Mouse (Mus musculus): Measurements from ENCODE around the gene Midn. TPM values are rescaled to one million over a fixed set of nuclear protein-coding genes. Genes with fewer than 3 reads are reported as not detected.
A peak's percentile ranks its signal among the peaks of the same experiment; 100 is the strongest.

The Midn gene
- polyA plus RNA-seq, 1 experiment from 2014 or later = 41.7 TPM

- Histone ChIP-seq H3K4me1 (peaks cover 33% of the 10 kb centered on the region), H3K27ac (replicated peaks) (peak within 1 kb of the TSS; percentile 67), H3K27me3 (no peaks in the 10 kb centered on the region), H3K4me2 (replicated peaks) (peak within 1 kb of the TSS; percentile 98), H3K9ac (replicated peaks) (peak within 1 kb of the TSS; percentile 82), H3K4me3 (peak within 1 kb of the TSS; percentile 96), H3K36me3 (peaks cover 14% of the 10 kb centered on the region), H3K9me3 (no peaks in the 10 kb centered on the region)
- peak; percentile 98 for ATAC-seq (ENCODE audit: low FRiP score, low read depth)
- under 1% methylated on average over 70 of the region's 70 CpGs for WGBS
These were observed 32.7 kb upstream of the Midn start, which contains the start of gene Stk11 for GRCm38 (mm10) chr10:80115290-80115943. Stk11 (plus strand) TSS chr10:80115803.

GRCm38 (mm10) chr10:80115944-80116335, 32.1 kb upstream of the Midn start:
- Histone ChIP-seq H3K9ac (replicated peaks) (peak overlapping the region; percentile 82), H3K9me3 (no peaks in the 10 kb centered on the region), H3K4me2 (replicated peaks) (peak overlapping the region; percentile 98), H3K36me3 (peaks cover 18% of the 10 kb centered on the region), H3K27ac (replicated peaks) (peak overlapping the region; percentile 67), H3K4me3 (peak overlapping the region; percentile 96), H3K4me1 (peaks cover 33% of the 10 kb centered on the region), H3K27me3 (no peaks in the 10 kb centered on the region)
- no peak for ATAC-seq (ENCODE audit: low FRiP score, low read depth)
- under 1% methylated on average over 63 of the region's 63 CpGs for WGBS

- Histone ChIP-seq H3K4me2 (replicated peaks) (peak overlapping the region; percentile 98), H3K4me1 (peaks cover 33% of the 10 kb centered on the region), H3K27ac (replicated peaks) (peak overlapping the region; percentile 27; the same call in 1 of the 2 replicates), H3K9ac (replicated peaks) (peak overlapping the region; percentile 82), H3K27me3 (no peaks in the 10 kb centered on the region), H3K9me3 (no peaks in the 10 kb centered on the region), H3K36me3 (peaks cover 23% of the 10 kb centered on the region), H3K4me3 (peak overlapping the region; percentile 96)
- WGBS = 1% methylated on average over 27 of the region's 27 CpGs
- no peak for ATAC-seq (ENCODE audit: low FRiP score, low read depth)
These were observed 31.5 kb upstream of the Midn start for GRCm38 (mm10) chr10:80116563-80116926.

GRCm38 (mm10) chr10:80116927-80117691, 31.0 kb upstream of the Midn start:
- no peak for ATAC-seq (ENCODE audit: low FRiP score, low read depth)
- peak overlapping the region; percentile 96 for H3K4me3 ChIP-seq
- H3K9me3 ChIP-seq = no peaks in the 10 kb centered on the region
- H3K9ac ChIP-seq (replicated peaks) = peak overlapping the region; percentile 82
- peaks cover 33% of the 10 kb centered on the region for H3K4me1 ChIP-seq
- peaks cover 29% of the 10 kb centered on the region for H3K36me3 ChIP-seq
- H3K4me2 ChIP-seq (replicated peaks) = peak overlapping the region; percentile 98
- H3K27ac ChIP-seq (replicated peaks) = peak overlapping the region; percentile 27
- 6% methylated on average over 30 of the region's 30 CpGs for WGBS
- no peaks in the 10 kb centered on the region for H3K27me3 ChIP-seq

- H3K27ac ChIP-seq (replicated peaks) = peak overlapping the region; percentile 47
These were observed 30.3 kb upstream of the Midn start for GRCm38 (mm10) chr10:80117736-80118135.

GRCm38 (mm10) chr10:80118552-80118951, 29.5 kb upstream of the Midn start:
- Histone ChIP-seq H3K36me3 (peaks cover 35% of the 10 kb centered on the region), H3K4me2 (replicated peaks) (peak overlapping the region; percentile 98), H3K27ac (replicated peaks) (peak overlapping the region; percentile 47; the same call in 1 of the 2 replicates), H3K4me1 (peaks cover 33% of the 10 kb centered on the region), H3K9me3 (no peaks in the 10 kb centered on the region), H3K9ac (replicated peaks) (peak overlapping the region; percentile 82), H3K27me3 (no peaks in the 10 kb centered on the region), H3K4me3 (peak overlapping the region; percentile 96)
- 70% methylated on average over 6 of the region's 6 CpGs for WGBS
- no peak for ATAC-seq (ENCODE audit: low FRiP score, low read depth)

More at GRCm38 (mm10) chr10:80117736-80118135, 30.3 kb upstream of the Midn start:
- peak overlapping the region; percentile 82 for H3K9ac ChIP-seq (replicated peaks)
- peak overlapping the region; percentile 96 for H3K4me3 ChIP-seq
- H3K4me1 ChIP-seq = peaks cover 33% of the 10 kb centered on the region
- peaks cover 30% of the 10 kb centered on the region for H3K36me3 ChIP-seq
- no peaks in the 10 kb centered on the region for H3K9me3 ChIP-seq
- no peak for ATAC-seq (ENCODE audit: low FRiP score, low read depth)
- 53% methylated on average over 1 of the region's 1 CpGs for WGBS
- H3K27me3 ChIP-seq = no peaks in the 10 kb centered on the region
- peak overlapping the region; percentile 98 for H3K4me2 ChIP-seq (replicated peaks)

- Histone ChIP-seq H3K4me1 (peaks cover 33% of the 10 kb centered on the region), H3K27ac (replicated peaks) (no peak overlapping the region), H3K9me3 (no peaks in the 10 kb centered on the region), H3K27me3 (no peaks in the 10 kb centered on the region), H3K4me3 (no peak overlapping the region), H3K4me2 (replicated peaks) (no peak overlapping the region), H3K9ac (replicated peaks) (0 out of 2 replicates have a peak overlapping the region, but pooled peaks have one; percentile 12), H3K36me3 (peaks cover 44% of the 10 kb centered on the region)
- WGBS = 91% methylated on average over 2 of the region's 2 CpGs
- no peak for ATAC-seq (ENCODE audit: low FRiP score, low read depth)
These were observed 27.9 kb upstream of the Midn start for GRCm38 (mm10) chr10:80120146-80120545.

- Histone ChIP-seq H3K4me1 (peaks cover 32% of the 10 kb centered on the region), H3K9ac (replicated peaks) (no peak overlapping the region), H3K27ac (replicated peaks) (no peak overlapping the region), H3K4me3 (no peak overlapping the region), H3K36me3 (peaks cover 59% of the 10 kb centered on the region), H3K4me2 (replicated peaks) (no peak overlapping the region), H3K9me3 (no peaks in the 10 kb centered on the region), H3K27me3 (no peaks in the 10 kb centered on the region)
- 79% methylated on average over 2 of the region's 2 CpGs for WGBS
- no peak for ATAC-seq (ENCODE audit: low FRiP score, low read depth)
These were observed 26.4 kb upstream of the Midn start for GRCm38 (mm10) chr10:80121639-80122038.

GRCm38 (mm10) chr10:80123932-80124562, 24.0 kb upstream of the Midn start:
- 94% methylated on average over 9 of the region's 9 CpGs for WGBS
- H3K36me3 ChIP-seq = peaks cover 78% of the 10 kb centered on the region

GRCm38 (mm10) chr10:80127920-80128319, 20.2 kb upstream of the Midn start:
- WGBS = 96% methylated on average over 8 of the region's 8 CpGs

More at GRCm38 (mm10) chr10:80123932-80124562, 24.0 kb upstream of the Midn start:
- H3K27me3 ChIP-seq = no peaks in the 10 kb centered on the region
- ATAC-seq (ENCODE audit: low FRiP score, low read depth) = no peak
- no peak overlapping the region for H3K27ac ChIP-seq (replicated peaks)
- H3K9ac ChIP-seq (replicated peaks) = no peak overlapping the region
- H3K9me3 ChIP-seq = no peaks in the 10 kb centered on the region
- peaks cover 8% of the 10 kb centered on the region; the same call in 1 of the 2 replicates for H3K4me1 ChIP-seq
- no peak overlapping the region for H3K4me3 ChIP-seq
- no peak overlapping the region for H3K4me2 ChIP-seq (replicated peaks)

GRCm38 (mm10) chr10:80129846-80130245, 18.2 kb upstream of the Midn start:
- H3K4me3 ChIP-seq = no peak overlapping the region
- no peak for ATAC-seq (ENCODE audit: low FRiP score, low read depth)
- H3K4me2 ChIP-seq (replicated peaks) = no peak overlapping the region
- H3K27me3 ChIP-seq = peaks cover 42% of the 10 kb centered on the region
- no peak overlapping the region for H3K27ac ChIP-seq (replicated peaks)
- peaks cover 100% of the 10 kb centered on the region for H3K36me3 ChIP-seq
- peaks cover 23% of the 10 kb centered on the region for H3K4me1 ChIP-seq
- no peak overlapping the region for H3K9ac ChIP-seq (replicated peaks)
- 96% methylated on average over 9 of the region's 9 CpGs for WGBS
- H3K9me3 ChIP-seq = no peaks in the 10 kb centered on the region

More at GRCm38 (mm10) chr10:80127920-80128319, 20.2 kb upstream of the Midn start:
- H3K9ac ChIP-seq (replicated peaks) = no peak overlapping the region
- no peaks in the 10 kb centered on the region for H3K9me3 ChIP-seq
- H3K4me3 ChIP-seq = no peak overlapping the region
- H3K27ac ChIP-seq (replicated peaks) = no peak overlapping the region
- no peak overlapping the region for H3K4me2 ChIP-seq (replicated peaks)
- peaks cover 32% of the 10 kb centered on the region for H3K27me3 ChIP-seq
- no peak for ATAC-seq (ENCODE audit: low FRiP score, low read depth)
- H3K36me3 ChIP-seq = peaks cover 91% of the 10 kb centered on the region
- H3K4me1 ChIP-seq = peaks cover 15% of the 10 kb centered on the region
